Mouse (Mus musculus): Measurements from ENCODE around the gene Fads3. TPM values are rescaled to one million over a fixed set of nuclear protein-coding genes. Genes with fewer than 3 reads are reported as not detected.

The Fads3 gene
- total RNA-seq, 2 experiments from 2014 or later: 8.7 to 9.1 TPM

GRCm38 (mm10) chr19:10052698-10053097 is 11.3 kb downstream of the Fads3 start:
- no peak for DNase-seq

- DNase-seq: no peak
Observed at GRCm38 (mm10) chr19:10053692-10054260, 12.4 kb downstream of the Fads3 start.

- no peak for DNase-seq
Observed at GRCm38 (mm10) chr19:10054361-10055075, 13.1 kb downstream of the Fads3 start.

DNA sequence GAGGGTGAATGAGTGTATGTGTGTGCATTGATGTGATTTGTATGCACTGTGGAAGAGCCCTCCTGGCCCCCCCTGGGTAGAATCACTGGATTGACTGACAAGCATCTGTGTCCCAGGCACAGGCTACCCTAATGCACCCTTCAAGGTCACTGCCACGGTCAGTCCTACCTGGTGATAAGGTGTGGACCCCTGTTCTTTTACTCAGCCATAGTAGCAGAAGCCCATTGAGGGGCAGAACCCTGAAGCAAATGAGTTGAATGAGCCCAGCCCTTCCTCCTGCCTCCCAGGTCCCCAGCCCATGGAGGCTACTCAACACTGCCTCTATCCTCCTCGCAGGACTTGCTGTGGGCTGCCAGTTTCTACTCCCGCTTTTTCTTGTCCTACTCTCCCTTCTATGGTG is 13.9 kb downstream of the Fads3 start:
- no peak for DNase-seq

GRCm38 (mm10) chr19:10055783-10056660 is 14.7 kb downstream of the Fads3 start:
- DNase-seq: no peak

GRCm38 (mm10) chr19:10056686-10057085 is 15.3 kb downstream of the Fads3 start:
- DNase-seq: no peak

- DNase-seq: no peak
Observed at GRCm38 (mm10) chr19:10057486-10058351, 16.4 kb downstream of the Fads3 start.

DNA sequence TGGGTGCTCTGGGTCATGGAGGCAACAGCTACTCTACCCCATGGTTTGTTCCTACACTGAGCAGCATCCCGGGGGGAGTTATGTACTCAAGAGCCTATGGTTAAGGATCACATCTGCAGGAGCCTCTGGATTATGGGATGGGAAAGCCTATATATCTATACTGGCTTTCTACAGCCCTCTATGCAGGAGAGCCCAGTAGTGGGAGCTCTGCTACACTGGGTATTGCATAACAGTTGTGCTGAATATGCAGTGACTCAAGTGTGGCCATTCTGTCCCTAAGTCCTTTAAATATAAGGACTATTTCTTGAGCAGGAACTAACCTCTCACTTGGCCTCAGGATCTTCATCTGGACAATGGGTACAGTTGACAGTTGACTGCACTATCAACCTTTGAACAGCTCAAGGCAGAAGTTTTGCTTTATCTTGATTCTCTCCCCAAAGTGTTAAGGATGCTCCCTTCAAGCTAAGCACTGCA is 17.0 kb downstream of the Fads3 start:
- DNase-seq: no peak

DNA sequence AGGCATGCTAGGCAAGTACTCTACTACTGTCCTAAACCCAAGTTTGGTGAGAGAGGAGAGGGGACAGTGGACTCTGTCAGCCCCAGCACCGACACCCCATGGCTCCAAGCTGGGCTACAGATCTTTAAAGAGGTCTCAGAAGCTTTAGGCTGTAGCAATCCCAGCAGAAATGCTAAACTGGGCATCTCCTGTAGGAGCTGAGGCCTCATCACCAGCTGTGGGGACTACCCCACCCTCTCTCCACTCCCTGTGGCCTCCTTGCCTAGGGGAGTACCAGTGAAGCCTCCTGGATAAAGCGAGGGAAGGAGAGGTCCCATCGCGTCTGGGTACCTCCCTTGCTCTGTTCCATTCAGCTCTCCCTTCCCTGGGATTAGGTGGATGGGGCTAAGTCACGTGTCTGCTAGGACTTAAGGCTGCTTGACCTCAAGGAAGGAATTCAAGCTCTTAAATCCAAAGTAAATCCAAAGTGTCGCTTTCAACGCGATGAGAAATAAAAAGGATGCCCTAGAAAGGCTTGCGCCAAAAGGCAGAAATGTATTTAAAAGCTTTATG is 17.6 kb downstream of the Fads3 start:
- no peak for DNase-seq

DNA sequence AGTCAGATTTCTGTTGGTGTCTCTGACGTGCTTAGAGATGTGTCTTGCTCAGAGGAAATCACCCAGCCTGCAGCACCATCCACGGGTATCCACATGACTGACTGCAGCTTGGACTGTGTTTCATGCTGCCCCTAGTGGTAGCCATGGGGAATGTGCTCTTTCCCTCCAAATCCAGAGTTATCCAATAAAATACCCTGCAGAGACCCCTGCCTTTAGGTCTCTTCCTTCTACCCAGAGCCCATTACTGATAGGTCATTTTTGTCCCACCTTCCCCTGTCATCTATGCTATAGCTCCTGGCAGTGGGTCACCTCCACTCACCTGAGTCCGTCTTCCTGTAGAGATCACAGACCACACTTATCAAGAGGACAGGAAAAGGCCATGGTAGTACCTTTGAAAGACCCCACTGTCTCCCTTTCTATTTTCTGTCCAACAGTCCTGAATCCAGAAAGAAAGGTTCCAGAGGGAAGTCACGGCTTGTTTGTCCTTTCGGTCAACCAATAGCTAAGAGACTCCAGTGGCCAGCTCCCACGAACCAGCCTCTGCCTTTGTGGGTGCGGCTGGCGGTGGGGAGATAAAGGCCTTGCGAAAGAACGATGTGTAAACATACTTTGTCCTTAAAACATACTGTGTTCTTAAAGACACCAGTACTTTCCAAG is 18.7 kb downstream of the Fads3 start:
- DNase-seq: no peak

- DNase-seq: no peak
Observed at GRCm38 (mm10) chr19:10060783-10061590, 19.6 kb downstream of the Fads3 start.

- DNase-seq: no peak
Observed at GRCm38 (mm10) chr19:10061624-10062023, 20.3 kb downstream of the Fads3 start.

DNA sequence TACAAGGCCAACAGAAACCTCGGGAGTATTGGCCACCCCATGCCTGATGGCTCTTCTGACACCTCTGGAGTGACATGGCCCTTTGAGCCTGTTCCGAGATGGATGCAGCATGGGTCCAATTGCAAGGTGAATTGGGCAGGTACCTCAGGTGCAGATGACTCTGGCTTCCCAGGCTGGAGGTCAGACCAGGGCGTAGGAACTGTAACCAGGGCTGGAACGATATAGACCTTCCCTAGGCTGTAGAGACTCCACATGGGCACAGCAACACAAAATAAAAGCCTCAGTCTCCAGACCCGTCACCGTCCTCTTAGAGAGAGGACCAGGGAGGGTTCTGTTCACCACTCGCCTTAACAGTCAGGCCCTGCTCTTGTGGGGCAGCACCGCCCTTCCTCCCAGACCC is 20.9 kb downstream of the Fads3 start:
- no peak for DNase-seq

- no peak for DNase-seq
Observed at GRCm38 (mm10) chr19:10062862-10063261, 21.5 kb downstream of the Fads3 start.

DNA sequence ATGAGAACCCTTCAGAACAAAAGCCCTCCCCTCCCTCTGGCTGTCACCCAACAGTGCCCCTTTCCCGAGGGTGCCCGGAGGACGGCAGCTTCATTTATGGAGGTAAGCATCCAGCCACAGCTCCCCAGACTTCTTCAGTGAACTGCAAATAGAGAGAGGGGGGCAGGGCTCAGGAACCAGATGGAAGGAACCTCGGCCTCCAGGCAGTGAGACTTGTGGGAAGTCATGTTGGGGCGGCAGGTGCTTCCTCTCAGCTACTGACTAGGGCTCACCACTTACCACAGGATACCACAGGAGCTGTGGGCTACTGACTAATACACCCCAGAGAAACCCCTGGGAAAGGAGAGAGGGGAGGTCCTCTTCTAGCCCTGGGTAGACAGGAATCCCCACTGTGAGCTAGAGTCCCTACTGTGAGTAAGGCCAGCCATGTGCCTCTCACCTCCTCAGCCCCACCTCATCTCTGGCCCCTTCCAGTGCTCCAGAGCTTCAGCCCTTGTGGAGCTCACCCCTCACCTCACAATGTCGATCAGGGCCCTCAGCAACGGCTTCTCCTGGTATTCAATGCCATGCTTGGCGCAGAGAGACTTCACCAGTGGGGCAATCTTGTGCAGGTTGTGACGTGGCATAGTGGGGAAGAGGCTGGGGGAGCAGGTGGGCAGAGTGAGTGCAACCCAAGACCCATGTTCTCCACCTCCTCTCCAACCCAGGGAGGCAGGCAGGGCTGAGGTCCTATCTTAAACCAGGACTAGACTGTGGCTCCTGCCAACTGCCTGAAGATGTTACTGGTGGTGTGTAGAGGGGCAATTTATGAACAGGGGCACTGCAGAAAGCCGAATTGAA is 23.0 kb downstream of the Fads3 start:
- no peak for DNase-seq

GRCm38 (mm10) chr19:10065465-10066188 is 24.3 kb downstream of the Fads3 start:
- no peak for DNase-seq

DNA sequence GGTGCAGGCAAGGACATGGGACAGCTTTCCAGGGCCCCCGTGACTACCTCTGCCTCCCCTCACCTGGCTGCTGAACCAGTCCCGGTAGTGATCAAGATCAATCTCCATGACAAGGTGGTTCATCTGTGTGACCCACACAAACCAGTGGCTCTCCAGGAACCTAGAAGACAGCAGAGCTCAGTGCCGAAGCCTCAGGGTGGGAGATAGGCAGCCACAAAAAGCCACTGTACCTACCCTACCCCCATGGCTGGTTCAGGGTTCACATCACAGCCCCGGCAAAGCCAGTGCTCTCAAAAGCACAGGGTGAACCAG is 24.8 kb downstream of the Fads3 start:
- DNase-seq: no peak

- DNase-seq: no peak
Observed at GRCm38 (mm10) chr19:10066502-10066901, 25.1 kb downstream of the Fads3 start.

- DNase-seq: no peak
Observed at GRCm38 (mm10) chr19:10067701-10068100, 26.3 kb downstream of the Fads3 start.

Measured in gastrocnemius, postnatal 10 days (tissue).